Comparison of ENCODE assay signal across 12 mouse cellular contexts in the genomic region with DNA sequence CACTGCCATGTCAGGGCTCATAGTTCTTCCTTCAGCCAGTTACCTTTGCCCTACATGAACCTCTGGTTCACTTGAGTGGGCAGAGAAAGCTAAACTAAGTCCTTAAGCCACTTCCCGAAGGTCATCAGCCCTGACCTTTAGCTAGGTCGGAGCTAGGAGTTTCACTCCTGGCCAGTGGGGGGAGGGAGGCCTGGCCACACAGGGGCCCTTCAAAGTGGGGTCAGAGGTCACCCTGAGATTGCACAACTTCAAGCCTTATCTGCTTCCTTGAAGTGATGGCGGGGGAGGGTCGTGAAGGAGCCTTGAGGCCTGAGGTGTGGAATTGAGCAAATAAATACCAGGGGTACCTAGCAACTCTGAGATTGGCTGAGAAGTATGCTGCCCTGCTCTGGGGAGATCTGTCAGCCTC.
DNase-seq lines count a peak whose midpoint lies in the region; ATAC-seq and TF ChIP-seq lines count a peak whose summit lies in the region.
"Had no signal": no experiment of that assay in that cellular context is flagged by ENCODE, and none has a peak within 500 bp of the region (broad histone marks: within the 10 kb centered on the region; RNA-seq: fewer than 3 reads in every experiment).

No protein-coding gene starts in this region.

- peaks cover 3% of the 10 kb centered on the region for H3K4me1 ChIP-seq in midbrain, embryonic 13.5 days (replicated peaks)
- peaks cover 6% of the 10 kb centered on the region for H3K4me1 ChIP-seq in midbrain, postnatal 0 days (ENCODE audit: insufficient read depth, low read length)
- peaks cover 7% of the 10 kb centered on the region; the same call in 1 of the 2 replicates for H3K4me1 ChIP-seq in lung, adult 2 months (ENCODE audit: control insufficient read depth, insufficient read depth, low read length)
- H3K4me1 ChIP-seq: megakaryocyte, embryonic 14.5 days had no signal

- no peak overlapping the region for H3K9ac ChIP-seq in midbrain, embryonic 13.5 days (replicated peaks)
- no peak overlapping the region for H3K9ac ChIP-seq in midbrain, postnatal 0 days (replicated peaks; ENCODE audit: low read length, poor library complexity, severe bottlenecking)
- H3K9ac ChIP-seq: neural tube, embryonic 13.5 days had no signal

- peak; percentile 14 for DNase-seq in adrenal gland, adult 2 months
- no peak for DNase-seq in adrenal gland, adult (ENCODE audit: inconsistent age in 2 of 2, low spot score in 1 of 2)
- no peak for DNase-seq in midbrain, postnatal 0 days (ENCODE audit: low spot score)
- peak; percentile 83 for DNase-seq in lung, adult 2 months
- DNase-seq in left cerebral cortex, postnatal 4 days = no peak
- no peak for DNase-seq in thymus, adult 18-20 months
- DNase-seq in cerebellum, adult 18-20 months = no peak
- DNase-seq: cerebellum, postnatal 36 days; heart, postnatal 14 days had no signal

- intact Hi-C loops in left cerebral cortex, postnatal 4 days (cut with DNase I) = no loop called here

- no peak for TF ChIP-seq POLR2A in lung, adult 2 months (IDR thresholded peaks at IDR 0.05; ENCODE audit: borderline replicate concordance, extremely low read depth, low read depth, low read length)

- no peak overlapping the region for H3K4me3 ChIP-seq in midbrain, embryonic 13.5 days (replicated peaks)
- no peak overlapping the region for H3K4me3 ChIP-seq in midbrain, postnatal 0 days (ENCODE audit: low read depth, low read length)
- no peak overlapping the region for H3K4me3 ChIP-seq in lung, adult 2 months (replicated peaks; ENCODE audit: extremely low read depth, low read depth, low read length)
- H3K4me3 ChIP-seq: megakaryocyte, embryonic 14.5 days; neural tube, embryonic 13.5 days had no signal

- no peak overlapping the region for H3K27ac ChIP-seq in midbrain, embryonic 13.5 days
- H3K27ac ChIP-seq in midbrain, postnatal 0 days (ENCODE audit: low read depth, low read length) = no peak overlapping the region
- H3K27ac ChIP-seq: neural tube, embryonic 13.5 days had no signal

- H3K27me3 ChIP-seq in midbrain, embryonic 13.5 days = peaks cover 8% of the 10 kb centered on the region; the same call in 1 of the 2 replicates
- H3K27me3 ChIP-seq in midbrain, postnatal 0 days (ENCODE audit: insufficient read depth, low read length) = no peaks in the 10 kb centered on the region

- ATAC-seq in midbrain, embryonic 13.5 days = 0 out of 2 replicates have a peak, but pooled peaks have one; percentile 9
- ATAC-seq in midbrain, postnatal 0 days (ENCODE audit: low FRiP score) = no peak

- H3K36me3 ChIP-seq in midbrain, embryonic 13.5 days = no peaks in the 10 kb centered on the region
- no peaks in the 10 kb centered on the region for H3K36me3 ChIP-seq in midbrain, postnatal 0 days (ENCODE audit: insufficient read depth, low read length)
- H3K36me3 ChIP-seq: neural tube, embryonic 13.5 days had no signal

- WGBS in midbrain, embryonic 13.5 days = 22% methylated on average over 4 of the region's 4 CpGs
- WGBS in midbrain, postnatal 0 days = 29% methylated on average over 4 of the region's 4 CpGs
- 44% methylated on average over 4 of the region's 4 CpGs for WGBS in lung, adult 2 months

- no peak overlapping the region for H3K4me2 ChIP-seq in midbrain, embryonic 13.5 days (replicated peaks)
- H3K4me2 ChIP-seq in midbrain, postnatal 0 days (ENCODE audit: low read depth, low read length, poor library complexity, severe bottlenecking) = no peak overlapping the region
- H3K4me2 ChIP-seq: neural tube, embryonic 13.5 days had no signal

- no peak for TF ChIP-seq CTCF in midbrain, postnatal 0 days (IDR thresholded peaks at IDR 0.05)
- no peak for TF ChIP-seq CTCF in lung, adult 2 months (IDR thresholded peaks at IDR 0.05; ENCODE audit: insufficient read depth, low read length)

- no peaks in the 10 kb centered on the region for H3K9me3 ChIP-seq in midbrain, embryonic 13.5 days
- no peaks in the 10 kb centered on the region for H3K9me3 ChIP-seq in midbrain, postnatal 0 days (ENCODE audit: low read length)
- H3K9me3 ChIP-seq: neural tube, embryonic 13.5 days had no signal

Comparison
In these comparisons a context has a peak if more than half of its experiments do, and no peak if none do; other contexts are left out.
1. DNase-seq: peak in adrenal gland, adult 2 months (single experiment) and lung, adult 2 months (single experiment); none in adrenal gland, adult (0 of 2), midbrain, postnatal 0 days (single experiment), left cerebral cortex, postnatal 4 days (single experiment), thymus, adult 18-20 months (0 of 2) and cerebellum, adult 18-20 months (0 of 2).